25 mouse cellular contexts compared by ENCODE assay signal in genomic region chr5:136717573-136717854, GRCm38 (mm10). TPM values are rescaled to one million over a fixed set of nuclear protein-coding genes. Genes with fewer than 3 reads are reported as not detected.
"Had no signal": no experiment of that assay in that cellular context is flagged by ENCODE, and none has a peak within 500 bp of the region (broad histone marks: within the 10 kb centered on the region; RNA-seq: fewer than 3 reads in every experiment).

No protein-coding gene starts in this region.

- H3K4me2 ChIP-seq: limb, embryonic 13.5 days; liver, embryonic 12.5 days; liver, embryonic 15.5 days; lung, embryonic 15.5 days; midbrain, embryonic 12.5 days; midbrain, embryonic 15.5 days had no signal

- H3K9ac ChIP-seq: limb, embryonic 13.5 days; liver, embryonic 12.5 days; liver, embryonic 15.5 days; lung, embryonic 15.5 days; midbrain, embryonic 12.5 days; midbrain, embryonic 15.5 days had no signal

- H3K9me3 ChIP-seq: limb, embryonic 10.5 days; limb, embryonic 13.5 days; liver, embryonic 12.5 days; liver, embryonic 15.5 days; lung, embryonic 15.5 days; midbrain, embryonic 12.5 days; midbrain, embryonic 15.5 days had no signal

- H3K27me3 ChIP-seq: lung, embryonic 15.5 days; midbrain, embryonic 15.5 days had no signal

- H3K4me3 ChIP-seq: limb, embryonic 10.5 days; limb, embryonic 13.5 days; liver, embryonic 12.5 days; liver, embryonic 15.5 days; lung, embryonic 15.5 days; midbrain, embryonic 12.5 days; midbrain, embryonic 15.5 days had no signal

- H3K27ac ChIP-seq: limb, embryonic 10.5 days; limb, embryonic 13.5 days; liver, embryonic 12.5 days; liver, embryonic 15.5 days; lung, embryonic 15.5 days; midbrain, embryonic 12.5 days; midbrain, embryonic 15.5 days; stomach, postnatal 0 days had no signal

- DNase-seq: kidney, postnatal 10 days; liver; lung, adult 18-20 months; lung, postnatal 10 days; lung, postnatal 36 days; right cerebral cortex, adult 18-20 months; right cerebral cortex, postnatal 14 days; right cerebral cortex, postnatal 4 days; thymus, adult 2 months; thymus, postnatal 14 days; thymus, postnatal 4 days had no signal

- H3K4me1 ChIP-seq: liver, embryonic 15.5 days had no signal

- ATAC-seq: intestine, postnatal 0 days; liver, embryonic 12.5 days; midbrain, embryonic 15.5 days had no signal

- H3K36me3 ChIP-seq: limb, embryonic 10.5 days; limb, embryonic 13.5 days; liver, embryonic 12.5 days; liver, embryonic 15.5 days; lung, embryonic 15.5 days; midbrain, embryonic 12.5 days; midbrain, embryonic 15.5 days had no signal

RNA-seq across cellular contexts. Expression of gene Myl10, which starts 24.6 kb away (rescaled TPM):
- total RNA-seq: layer of hippocampus, adult 18-20 months; layer of hippocampus, postnatal 14 days; left cerebral cortex, postnatal 25 days had no signal
- polyA plus RNA-seq: intestine, embryonic 14.5 days; intestine, postnatal 0 days; limb, embryonic 10.5 days; limb, embryonic 13.5 days; liver, embryonic 12.5 days; liver, embryonic 15.5 days; midbrain, embryonic 12.5 days; midbrain, embryonic 15.5 days; stomach, embryonic 14.5 days; stomach, postnatal 0 days had no signal
